Mouse (Mus musculus): ENCODE data around the gene Tenm4. TPM values are rescaled to one million over a fixed set of nuclear protein-coding genes. Genes with fewer than 3 reads are reported as not detected.

The Tenm4 gene
- 9.4 and 11.4 TPM in 2 replicates for polyA plus RNA-seq (2014; fragmentation: Nextera tagmentation; extraction: Ambion mirVana)

- no peak for ATAC-seq (replicated peaks; ENCODE audit: insufficient number of reproducible peaks, low FRiP score, low TSS enrichment)
- Histone ChIP-seq H3K27me3 (ENCODE audit: control insufficient read depth, insufficient read depth, low read length) (no peaks in the 10 kb centered on the region), H3K9me3 (replicated peaks; ENCODE audit: control insufficient read depth, low read length) (no peaks in the 10 kb centered on the region), H3K4me3 (ENCODE audit: low read depth, low read length) (no peak within 1 kb of the TSS), H3K4me1 (ENCODE audit: control insufficient read depth, insufficient read depth, low read length) (no peaks in the 10 kb centered on the region), H3K27ac (ENCODE audit: low read depth, low read length) (no peak within 1 kb of the TSS), H3K4me2 (peak within 1 kb of the TSS; percentile 23; the same call in 1 of the 2 replicates), H3K9ac (ENCODE audit: low read depth, low read length) (no peak within 1 kb of the TSS), H3K36me3 (ENCODE audit: control insufficient read depth, insufficient read depth, low read length) (no peaks in the 10 kb centered on the region)
- 41% methylated on average over 14 of the region's 14 CpGs for WGBS (ENCODE audit: insufficient replicate concordance)
These were observed at the start of gene Tenm4 for GRCm38 (mm10) chr7:96170924-96171595. Gene Tenm4 (plus strand): TSS chr7:96171246.

GRCm38 (mm10) chr7:96130763-96131162 lies 40.3 kb upstream of the Tenm4 start:
- no peak overlapping the region for H3K27ac ChIP-seq (ENCODE audit: low read depth, low read length)
- H3K4me3 ChIP-seq (ENCODE audit: low read depth, low read length), result no peak overlapping the region
- H3K36me3 ChIP-seq (ENCODE audit: control insufficient read depth, insufficient read depth, low read length), result no peaks in the 10 kb centered on the region
- 35% methylated on average over 4 of the region's 4 CpGs for WGBS (ENCODE audit: insufficient replicate concordance)
- no peaks in the 10 kb centered on the region for H3K27me3 ChIP-seq (ENCODE audit: control insufficient read depth, insufficient read depth, low read length)
- no peak overlapping the region for H3K4me2 ChIP-seq
- H3K9ac ChIP-seq (ENCODE audit: low read depth, low read length), result no peak overlapping the region
- H3K4me1 ChIP-seq (ENCODE audit: control insufficient read depth, insufficient read depth, low read length), result no peaks in the 10 kb centered on the region
- no peaks in the 10 kb centered on the region for H3K9me3 ChIP-seq (replicated peaks; ENCODE audit: control insufficient read depth, low read length)
- no peak for ATAC-seq (replicated peaks; ENCODE audit: insufficient number of reproducible peaks, low FRiP score, low TSS enrichment)

- no peak overlapping the region for H3K4me2 ChIP-seq
- no peaks in the 10 kb centered on the region for H3K36me3 ChIP-seq (ENCODE audit: control insufficient read depth, insufficient read depth, low read length)
- WGBS (ENCODE audit: insufficient replicate concordance), result 73% methylated on average over 1 of the region's 1 CpGs
- ATAC-seq (replicated peaks; ENCODE audit: insufficient number of reproducible peaks, low FRiP score, low TSS enrichment), result no peak
- no peak overlapping the region for H3K4me3 ChIP-seq (ENCODE audit: low read depth, low read length)
- H3K9ac ChIP-seq (ENCODE audit: low read depth, low read length), result no peak overlapping the region
- H3K27ac ChIP-seq (ENCODE audit: low read depth, low read length), result no peak overlapping the region
- H3K4me1 ChIP-seq (ENCODE audit: control insufficient read depth, insufficient read depth, low read length), result no peaks in the 10 kb centered on the region
- H3K27me3 ChIP-seq (ENCODE audit: control insufficient read depth, insufficient read depth, low read length), result no peaks in the 10 kb centered on the region
- H3K9me3 ChIP-seq (replicated peaks; ENCODE audit: control insufficient read depth, low read length), result no peaks in the 10 kb centered on the region
These were observed 39.9 kb upstream of the Tenm4 start for GRCm38 (mm10) chr7:96131175-96131574.

GRCm38 (mm10) chr7:96136497-96136961 lies 34.5 kb upstream of the Tenm4 start:
- Histone ChIP-seq H3K36me3 (ENCODE audit: control insufficient read depth, insufficient read depth, low read length) (no peaks in the 10 kb centered on the region), H3K9ac (ENCODE audit: low read depth, low read length) (no peak overlapping the region), H3K4me1 (ENCODE audit: control insufficient read depth, insufficient read depth, low read length) (no peaks in the 10 kb centered on the region), H3K4me3 (ENCODE audit: low read depth, low read length) (no peak overlapping the region), H3K27me3 (ENCODE audit: control insufficient read depth, insufficient read depth, low read length) (no peaks in the 10 kb centered on the region), H3K9me3 (replicated peaks; ENCODE audit: control insufficient read depth, low read length) (no peaks in the 10 kb centered on the region), H3K27ac (ENCODE audit: low read depth, low read length) (no peak overlapping the region), H3K4me2 (no peak overlapping the region)
- no peak for ATAC-seq (replicated peaks; ENCODE audit: insufficient number of reproducible peaks, low FRiP score, low TSS enrichment)
- WGBS (ENCODE audit: insufficient replicate concordance), result 70% methylated on average over 6 of the region's 6 CpGs

- H3K27ac ChIP-seq (ENCODE audit: low read depth, low read length), result no peak overlapping the region
- no peak overlapping the region for H3K4me2 ChIP-seq
- WGBS (ENCODE audit: insufficient replicate concordance), result 72% methylated on average over 4 of the region's 4 CpGs
- H3K9me3 ChIP-seq (replicated peaks; ENCODE audit: control insufficient read depth, low read length), result no peaks in the 10 kb centered on the region
- ATAC-seq (replicated peaks; ENCODE audit: insufficient number of reproducible peaks, low FRiP score, low TSS enrichment), result no peak
- H3K27me3 ChIP-seq (ENCODE audit: control insufficient read depth, insufficient read depth, low read length), result no peaks in the 10 kb centered on the region
- peaks cover 6% of the 10 kb centered on the region for H3K4me1 ChIP-seq (ENCODE audit: control insufficient read depth, insufficient read depth, low read length)
- H3K36me3 ChIP-seq (ENCODE audit: control insufficient read depth, insufficient read depth, low read length), result no peaks in the 10 kb centered on the region
- H3K9ac ChIP-seq (ENCODE audit: low read depth, low read length), result no peak overlapping the region
- H3K4me3 ChIP-seq (ENCODE audit: low read depth, low read length), result no peak overlapping the region
These were observed 29.2 kb upstream of the Tenm4 start for GRCm38 (mm10) chr7:96141876-96142275.

GRCm38 (mm10) chr7:96142973-96143596 lies 28.0 kb upstream of the Tenm4 start:
- Histone ChIP-seq H3K27ac (ENCODE audit: low read depth, low read length) (peak overlapping the region; percentile 68), H3K4me3 (ENCODE audit: low read depth, low read length) (no peak overlapping the region), H3K4me1 (ENCODE audit: control insufficient read depth, insufficient read depth, low read length) (peaks cover 6% of the 10 kb centered on the region), H3K36me3 (ENCODE audit: control insufficient read depth, insufficient read depth, low read length) (no peaks in the 10 kb centered on the region), H3K27me3 (ENCODE audit: control insufficient read depth, insufficient read depth, low read length) (no peaks in the 10 kb centered on the region), H3K4me2 (no peak overlapping the region), H3K9ac (ENCODE audit: low read depth, low read length) (no peak overlapping the region), H3K9me3 (replicated peaks; ENCODE audit: control insufficient read depth, low read length) (no peaks in the 10 kb centered on the region)
- ATAC-seq (replicated peaks; ENCODE audit: insufficient number of reproducible peaks, low FRiP score, low TSS enrichment), result peak; percentile 57
- WGBS (ENCODE audit: insufficient replicate concordance), result 49% methylated on average over 3 of the region's 3 CpGs

- H3K4me3 ChIP-seq (ENCODE audit: low read depth, low read length), result no peak overlapping the region
- no peak overlapping the region for H3K27ac ChIP-seq (ENCODE audit: low read depth, low read length)
- H3K9me3 ChIP-seq (replicated peaks; ENCODE audit: control insufficient read depth, low read length), result no peaks in the 10 kb centered on the region
- H3K36me3 ChIP-seq (ENCODE audit: control insufficient read depth, insufficient read depth, low read length), result no peaks in the 10 kb centered on the region
- peaks cover 6% of the 10 kb centered on the region for H3K4me1 ChIP-seq (ENCODE audit: control insufficient read depth, insufficient read depth, low read length)
- 66% methylated on average over 4 of the region's 4 CpGs for WGBS (ENCODE audit: insufficient replicate concordance)
- no peak for ATAC-seq (replicated peaks; ENCODE audit: insufficient number of reproducible peaks, low FRiP score, low TSS enrichment)
- H3K4me2 ChIP-seq, result no peak overlapping the region
- H3K27me3 ChIP-seq (ENCODE audit: control insufficient read depth, insufficient read depth, low read length), result no peaks in the 10 kb centered on the region
- H3K9ac ChIP-seq (ENCODE audit: low read depth, low read length), result no peak overlapping the region
These were observed 23.6 kb upstream of the Tenm4 start for GRCm38 (mm10) chr7:96147436-96147835.

- H3K4me2 ChIP-seq, result no peak overlapping the region
- H3K27me3 ChIP-seq (ENCODE audit: control insufficient read depth, insufficient read depth, low read length), result no peaks in the 10 kb centered on the region
- no peak overlapping the region for H3K9ac ChIP-seq (ENCODE audit: low read depth, low read length)
- no peak overlapping the region for H3K27ac ChIP-seq (ENCODE audit: low read depth, low read length)
- 70% methylated on average over 4 of the region's 4 CpGs for WGBS (ENCODE audit: insufficient replicate concordance)
- H3K9me3 ChIP-seq (replicated peaks; ENCODE audit: control insufficient read depth, low read length), result no peaks in the 10 kb centered on the region
- no peak for ATAC-seq (replicated peaks; ENCODE audit: insufficient number of reproducible peaks, low FRiP score, low TSS enrichment)
- H3K4me3 ChIP-seq (ENCODE audit: low read depth, low read length), result no peak overlapping the region
- H3K4me1 ChIP-seq (ENCODE audit: control insufficient read depth, insufficient read depth, low read length), result peaks cover 5% of the 10 kb centered on the region
- H3K36me3 ChIP-seq (ENCODE audit: control insufficient read depth, insufficient read depth, low read length), result no peaks in the 10 kb centered on the region
These were observed 22.9 kb upstream of the Tenm4 start for GRCm38 (mm10) chr7:96148191-96148590.

- Histone ChIP-seq H3K9me3 (replicated peaks; ENCODE audit: control insufficient read depth, low read length) (no peaks in the 10 kb centered on the region), H3K4me2 (no peak overlapping the region), H3K27me3 (ENCODE audit: control insufficient read depth, insufficient read depth, low read length) (no peaks in the 10 kb centered on the region)
These were observed 19.8 kb upstream of the Tenm4 start for GRCm38 (mm10) chr7:96151277-96151676.

More at GRCm38 (mm10) chr7:96151277-96151676, 19.8 kb upstream of the Tenm4 start:
- Histone ChIP-seq H3K36me3 (ENCODE audit: control insufficient read depth, insufficient read depth, low read length) (no peaks in the 10 kb centered on the region), H3K4me3 (ENCODE audit: low read depth, low read length) (no peak overlapping the region), H3K27ac (ENCODE audit: low read depth, low read length) (no peak overlapping the region), H3K4me1 (ENCODE audit: control insufficient read depth, insufficient read depth, low read length) (no peaks in the 10 kb centered on the region), H3K9ac (ENCODE audit: low read depth, low read length) (no peak overlapping the region)
- 49% methylated on average over 3 of the region's 3 CpGs for WGBS (ENCODE audit: insufficient replicate concordance)
- ATAC-seq (replicated peaks; ENCODE audit: insufficient number of reproducible peaks, low FRiP score, low TSS enrichment), result no peak

Data from heart, embryonic 11.5 days (tissue).